Comparison of ENCODE assay signal across 8 mouse cellular contexts in genomic region chr7:125490947-125491735, GRCm38 (mm10). TPM values are rescaled to one million over a fixed set of nuclear protein-coding genes. Genes with fewer than 3 reads are reported as not detected.
A peak's percentile ranks its signal among the peaks of the same experiment; 100 is the strongest.
DNase-seq lines count a peak whose midpoint lies in the region; ATAC-seq and TF ChIP-seq lines count a peak whose summit lies in the region.

Gene Nsmce1, minus strand, starts transcription at chr7:125491596.

- H3K9ac ChIP-seq in heart, embryonic 15.5 days, result peak within 1 kb of the TSS; percentile 77
- peak within 1 kb of the TSS; percentile 88 for H3K9ac ChIP-seq in liver, embryonic 14.5 days (replicated peaks)
- H3K9ac ChIP-seq in neural tube, embryonic 11.5 days (ENCODE audit: low read length), result peak within 1 kb of the TSS; percentile 67
- peak within 1 kb of the TSS; percentile 70 for H3K9ac ChIP-seq in stomach, postnatal 0 days (ENCODE audit: low read length)

- TF ChIP-seq CTCF in liver, embryonic 14.5 days (IDR thresholded peaks at IDR 0.05; ENCODE audit: low read depth), result peak; percentile 52
- TF ChIP-seq CTCF in stomach, postnatal 0 days (IDR thresholded peaks at IDR 0.05; ENCODE audit: low read depth), result peak; percentile 63

- DNase-seq in CD8-positive naive resting alpha-beta T cell, adult 2 months (ENCODE audit: low read depth in 2 of 2, low spot score in 2 of 2), result peak; percentile 95 to 96
- peak; percentile 87 for DNase-seq in c-Kit-positive CD71-negative TER-119-negative erythroid progenitor cells, embryonic 14.5 days (ENCODE audit: low read depth)
- DNase-seq in forebrain, embryonic 10.5 days (ENCODE audit: extremely low spot score, low spot score), result peak; percentile 94
- DNase-seq in kidney, postnatal 25 days, result peak; percentile 95 to 98
- peak; percentile 94 to 95 (median 95) for DNase-seq in liver, embryonic 14.5 days (ENCODE audit: low read depth in 3 of 3, low spot score in 3 of 3)
- DNase-seq in neural tube, embryonic 11.5 days (ENCODE audit: low spot score), result peak; percentile 95
- peak; percentile 96 for DNase-seq in stomach, postnatal 0 days (ENCODE audit: low spot score)

- peak; percentile 97 for ATAC-seq in heart, embryonic 15.5 days (replicated peaks; ENCODE audit: insufficient number of reproducible peaks, insufficient read depth, low FRiP score, low read depth)
- ATAC-seq in liver, embryonic 14.5 days (ENCODE audit: insufficient read depth), result peak; percentile 97
- peak; percentile 98 for ATAC-seq in neural tube, embryonic 11.5 days (ENCODE audit: insufficient read depth, low FRiP score, low TSS enrichment)
- peak; percentile 97 for ATAC-seq in stomach, postnatal 0 days (ENCODE audit: low FRiP score, low TSS enrichment)

- H3K9me3 ChIP-seq in forebrain, embryonic 10.5 days, result no peaks in the 10 kb centered on the region
- no peaks in the 10 kb centered on the region for H3K9me3 ChIP-seq in heart, embryonic 15.5 days (replicated peaks)
- no peaks in the 10 kb centered on the region for H3K9me3 ChIP-seq in liver, embryonic 14.5 days (ENCODE audit: control insufficient read depth, low read length)
- H3K9me3 ChIP-seq in neural tube, embryonic 11.5 days (ENCODE audit: control insufficient read depth, low read length), result no peaks in the 10 kb centered on the region
- no peaks in the 10 kb centered on the region for H3K9me3 ChIP-seq in stomach, postnatal 0 days (ENCODE audit: control insufficient read depth, low read length)

- peak within 1 kb of the TSS; percentile 75 for H3K4me2 ChIP-seq in heart, embryonic 15.5 days
- H3K4me2 ChIP-seq in liver, embryonic 14.5 days (ENCODE audit: low read depth), result peak within 1 kb of the TSS; percentile 85
- H3K4me2 ChIP-seq in neural tube, embryonic 11.5 days (ENCODE audit: low read depth), result peak within 1 kb of the TSS; percentile 70
- peak within 1 kb of the TSS; percentile 72 for H3K4me2 ChIP-seq in stomach, postnatal 0 days (replicated peaks; ENCODE audit: low read depth)

- H3K36me3 ChIP-seq in forebrain, embryonic 10.5 days (replicated peaks), result peaks cover 4% of the 10 kb centered on the region
- H3K36me3 ChIP-seq in heart, embryonic 15.5 days, result 0 out of 2 replicates have a peak, but pooled peaks cover under 1% of the 10 kb centered on the region
- H3K36me3 ChIP-seq in liver, embryonic 14.5 days (replicated peaks; ENCODE audit: control insufficient read depth, insufficient read depth, low read depth), result peaks cover 2% of the 10 kb centered on the region; the same call in 1 of the 2 replicates
- H3K36me3 ChIP-seq in neural tube, embryonic 11.5 days (ENCODE audit: control insufficient read depth, insufficient read depth, low read length), result no peaks in the 10 kb centered on the region; the same call in 1 of the 2 replicates
- peaks cover under 1% of the 10 kb centered on the region; the same call in 1 of the 2 replicates for H3K36me3 ChIP-seq in stomach, postnatal 0 days (ENCODE audit: control insufficient read depth, insufficient read depth, low read length)

- WGBS in forebrain, embryonic 10.5 days, result under 1% methylated on average over 56 of the region's 56 CpGs
- WGBS in heart, embryonic 15.5 days, result under 1% methylated on average over 56 of the region's 56 CpGs
- WGBS in liver, embryonic 14.5 days (ENCODE audit: insufficient replicate concordance), result under 1% methylated on average over 56 of the region's 56 CpGs
- WGBS in neural tube, embryonic 11.5 days, result under 1% methylated on average over 56 of the region's 56 CpGs
- under 1% methylated on average over 56 of the region's 56 CpGs for WGBS in stomach, postnatal 0 days

- peak within 1 kb of the TSS; percentile 97 for H3K27ac ChIP-seq in forebrain, embryonic 10.5 days
- peak within 1 kb of the TSS; percentile 85 for H3K27ac ChIP-seq in heart, embryonic 15.5 days
- H3K27ac ChIP-seq in liver, embryonic 14.5 days, result peak within 1 kb of the TSS; percentile 88
- 0 out of 2 replicates have a peak within 1 kb of the TSS, but pooled peaks have one; percentile 3 for H3K27ac ChIP-seq in neural tube, embryonic 11.5 days (ENCODE audit: low read depth, low read length)
- H3K27ac ChIP-seq in stomach, postnatal 0 days (replicated peaks), result peak within 1 kb of the TSS; percentile 89

- no peaks in the 10 kb centered on the region for H3K27me3 ChIP-seq in forebrain, embryonic 10.5 days (ENCODE audit: poor library complexity, severe bottlenecking)
- no peaks in the 10 kb centered on the region for H3K27me3 ChIP-seq in heart, embryonic 15.5 days
- no peaks in the 10 kb centered on the region for H3K27me3 ChIP-seq in liver, embryonic 14.5 days (ENCODE audit: control insufficient read depth, insufficient read depth, low read length)
- H3K27me3 ChIP-seq in neural tube, embryonic 11.5 days (ENCODE audit: control insufficient read depth, insufficient read depth, low read length), result no peaks in the 10 kb centered on the region
- no peaks in the 10 kb centered on the region for H3K27me3 ChIP-seq in stomach, postnatal 0 days (ENCODE audit: control insufficient read depth, insufficient read depth, low read length)

- H3K4me1 ChIP-seq in forebrain, embryonic 10.5 days, result peaks cover 32% of the 10 kb centered on the region
- peaks cover 17% of the 10 kb centered on the region for H3K4me1 ChIP-seq in heart, embryonic 15.5 days (replicated peaks)
- H3K4me1 ChIP-seq in liver, embryonic 14.5 days (replicated peaks; ENCODE audit: control insufficient read depth in 2 of 2, insufficient read depth in 2 of 2, low read length in 1 of 2), result peaks cover 38 to 54% of the 10 kb centered on the region in 2 experiments
- peaks cover 4% of the 10 kb centered on the region for H3K4me1 ChIP-seq in neural tube, embryonic 11.5 days (ENCODE audit: control insufficient read depth, insufficient read depth, low read length)
- H3K4me1 ChIP-seq in stomach, postnatal 0 days (replicated peaks; ENCODE audit: control insufficient read depth, insufficient read depth), result peaks cover 5% of the 10 kb centered on the region; the same call in 1 of the 2 replicates

- TF ChIP-seq EP300 in liver, embryonic 14.5 days (IDR thresholded peaks at IDR 0.05; ENCODE audit: low read depth), result peak; percentile 48; the same call in 1 of the 2 replicates
- no peak for TF ChIP-seq EP300 in stomach, postnatal 0 days (optimal IDR thresholded peaks at IDR 0.05)

- peak within 1 kb of the TSS; percentile 66 for H3K4me3 ChIP-seq in forebrain, embryonic 10.5 days
- peak within 1 kb of the TSS; percentile 73 for H3K4me3 ChIP-seq in heart, embryonic 15.5 days
- H3K4me3 ChIP-seq in liver, embryonic 14.5 days (ENCODE audit: insufficient read depth in 1 of 2, low read depth in 2 of 2, low read length in 2 of 2), result peak within 1 kb of the TSS; percentile 82 to 83
- peak within 1 kb of the TSS; percentile 53 for H3K4me3 ChIP-seq in neural tube, embryonic 11.5 days (ENCODE audit: low read depth, low read length)
- H3K4me3 ChIP-seq in stomach, postnatal 0 days (ENCODE audit: low read depth, low read length), result peak within 1 kb of the TSS; percentile 58

RNA-seq across cellular contexts. Expression of gene Nsmce1, which starts in this region (rescaled TPM):
- 123 TPM in 2 replicates for polyA plus RNA-seq in forebrain, embryonic 10.5 days (2016; fragmentation: Nextera tagmentation; extraction: Ambion mirVana)
- 93.4 and 103 TPM in 2 replicates for polyA plus RNA-seq in heart, embryonic 15.5 days (2015; fragmentation: Nextera tagmentation; extraction: Ambion mirVana)
- polyA plus RNA-seq in liver, embryonic 14.5 days (2012; rRNA removed), result 27.5 and 42.3 TPM in 2 replicates
- polyA plus RNA-seq in liver, embryonic 14.5 days (2014; fragmentation: Nextera tagmentation; extraction: Ambion mirVana), result 90.1 and 92.5 TPM in 2 replicates
- polyA plus RNA-seq in neural tube, embryonic 11.5 days (2014; fragmentation: Nextera tagmentation; extraction: Ambion mirVana), result 119 TPM in 2 replicates
- 77.0 and 77.9 TPM in 2 replicates for polyA plus RNA-seq in stomach, postnatal 0 days (2015; fragmentation: Nextera tagmentation; extraction: Ambion mirVana)

Comparison
In these comparisons a context has a peak if more than half of its experiments do, and no peak if none do; other contexts are left out.
1. Peak in every context shown above with its lines: DNase-seq, ATAC-seq, H3K4me3 ChIP-seq and H3K27ac ChIP-seq.
2. H3K27ac ChIP-seq: peak in every context shown above with its lines; median percentile 97 in forebrain, embryonic 10.5 days; 89 in stomach, postnatal 0 days; 88 in liver, embryonic 14.5 days; 85 in heart, embryonic 15.5 days; 3 in neural tube, embryonic 11.5 days.